Mouse (Mus musculus) forebrain, postnatal 0 days (tissue): Measurements from ENCODE around the gene Atf7ip. TPM values are rescaled to one million over a fixed set of nuclear protein-coding genes. Genes with fewer than 3 reads are reported as not detected.

Source experiments
- ATAC-seq: fragments of 200-750 bp; cut with Nextera tagmentation; 2 replicates; pipeline ENCODE4 v1.8.0; 2017; ENCODE audit warnings: mild to moderate bottlenecking, moderate library complexity
- DNase-seq: peaks from one replicate; pipeline ENCODE4 v3.0.0-alpha.2; 2015
- H3K27ac ChIP-seq: fragments of 300-500 bp; sonication (generic); 2 replicates; pipeline ENCODE4 v1.5.1; 2014; ENCODE audit warnings: low read depth, mild to moderate bottlenecking, antibody characterized with exemption, low read length, moderate library complexity, mixed read lengths
- H3K27me3 ChIP-seq: fragments of 300-500 bp; sonication (generic); 2 replicates; pipeline ENCODE4 v1.6.1; 2014; ENCODE audit warnings: mild to moderate bottlenecking, low read length, mixed read lengths; ENCODE audit not compliant: insufficient read depth
- H3K36me3 ChIP-seq: fragments of 300-500 bp; sonication (generic); 2 replicates; pipeline ENCODE4 v1.6.1; 2014; ENCODE audit warnings: mild to moderate bottlenecking, moderate library complexity; ENCODE audit not compliant: insufficient read depth
- H3K4me1 ChIP-seq: fragments of 300-500 bp; sonication (generic); 2 replicates; pipeline ENCODE4 v1.6.1; 2014; ENCODE audit warnings: antibody characterized with exemption; ENCODE audit not compliant: insufficient read depth
- H3K4me2 ChIP-seq: fragments of 300-500 bp; sonication (generic); 2 replicates; pipeline ENCODE4 v1.6.1; 2014; ENCODE audit warnings: low read depth, mild to moderate bottlenecking, moderate library complexity
- H3K4me3 ChIP-seq: fragments of 300-500 bp; sonication (generic); 2 replicates; pipeline ENCODE4 v1.5.1; 2014; ENCODE audit warnings: low read depth, low read length, mixed read lengths
- H3K9ac ChIP-seq: fragments of 300-500 bp; sonication (generic); 2 replicates; pipeline ENCODE4 v1.6.1; 2014; ENCODE audit warnings: mild to moderate bottlenecking
- H3K9me3 ChIP-seq: fragments of 300-500 bp; sonication (generic); 2 replicates; pipeline ENCODE4 v1.6.1; 2016; ENCODE audit warnings: low read length
- CTCF ChIP-seq: sonication (generic); IDR thresholded peaks from 2 replicates; pipeline ENCODE4 v1.5.1; 2016; ENCODE audit warnings: antibody characterized with exemption, control low read depth, low read depth
- WGBS: fragments of 180-500 bp; shearing (Covaris S2); extraction: QIAGEN DNeasy Blood & Tissue Kit; methylation state at CpG from one replicate; pipeline ENCODE4 v1.1.7; 2014; 5-methylcytosine and 5-hydroxymethylcytosine counted together
- polyA plus RNA-seq: library from polyadenylated mRNA; unstranded; fragments of >200 nt; fragmentation: Nextera tagmentation; extraction: Ambion mirVana; gene quantifications from 2 replicates; pipeline ENCODE4 v1.2.1, GENCODE M21; 2015
- total RNA-seq: library from RNA; depleted of rRNA; stranded (reverse); fragments of >200 nt; gene quantifications from 2 replicates; pipeline ENCODE4 v1.2.3, GENCODE M21; 2014

Gene Atf7ip
- total and polyA plus RNA-seq, 2 experiments from 2014 or later, result 23.5 to 54.8 TPM

DNA sequence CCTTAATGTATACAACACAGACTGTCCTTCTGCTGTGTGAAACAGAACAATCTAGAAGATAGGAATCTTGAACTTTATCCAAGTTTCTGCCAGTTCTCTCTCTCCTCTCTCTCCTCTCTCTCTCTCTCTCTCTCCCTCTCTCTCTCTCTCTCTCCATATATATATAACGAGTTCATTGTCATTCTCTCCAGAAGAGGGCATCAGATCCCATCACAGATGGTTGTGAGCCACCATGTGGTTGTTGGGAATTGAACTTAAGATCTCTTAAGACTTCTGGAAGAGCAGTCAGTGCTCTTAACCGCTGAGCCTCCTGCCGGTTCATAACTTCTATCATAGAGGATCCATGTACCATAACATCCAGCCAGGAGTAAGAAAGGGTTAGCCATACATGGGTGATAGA, 129.0 kb downstream of the Atf7ip start:
- no peak overlapping the region for H3K4me3 ChIP-seq
- 73% methylated on average over 3 of the region's 3 CpGs for WGBS
- no peaks in the 10 kb centered on the region for H3K36me3 ChIP-seq
- H3K9ac ChIP-seq, result no peak overlapping the region
- TF ChIP-seq CTCF, result no peak
- no peaks in the 10 kb centered on the region for H3K9me3 ChIP-seq
- H3K27me3 ChIP-seq, result no peaks in the 10 kb centered on the region
- no peaks in the 10 kb centered on the region for H3K4me1 ChIP-seq
- ATAC-seq (no peak), DNase-seq (no peak)
- H3K4me2 ChIP-seq, result no peak overlapping the region
- H3K27ac ChIP-seq, result no peak overlapping the region

GRCm38 (mm10) chr6:136644171-136644570, 138.2 kb downstream of the Atf7ip start:
- ATAC-seq, result no peak
- no peaks in the 10 kb centered on the region for H3K9me3 ChIP-seq
- no peak overlapping the region for H3K4me3 ChIP-seq
- no peaks in the 10 kb centered on the region for H3K36me3 ChIP-seq
- H3K4me2 ChIP-seq, result no peak overlapping the region
- DNase-seq, result no peak
- 96% methylated on average over 2 of the region's 2 CpGs for WGBS
- peak; percentile 42 for TF ChIP-seq CTCF
- no peaks in the 10 kb centered on the region for H3K4me1 ChIP-seq
- no peak overlapping the region for H3K9ac ChIP-seq
- H3K27ac ChIP-seq, result no peak overlapping the region
- no peaks in the 10 kb centered on the region for H3K27me3 ChIP-seq

DNA sequence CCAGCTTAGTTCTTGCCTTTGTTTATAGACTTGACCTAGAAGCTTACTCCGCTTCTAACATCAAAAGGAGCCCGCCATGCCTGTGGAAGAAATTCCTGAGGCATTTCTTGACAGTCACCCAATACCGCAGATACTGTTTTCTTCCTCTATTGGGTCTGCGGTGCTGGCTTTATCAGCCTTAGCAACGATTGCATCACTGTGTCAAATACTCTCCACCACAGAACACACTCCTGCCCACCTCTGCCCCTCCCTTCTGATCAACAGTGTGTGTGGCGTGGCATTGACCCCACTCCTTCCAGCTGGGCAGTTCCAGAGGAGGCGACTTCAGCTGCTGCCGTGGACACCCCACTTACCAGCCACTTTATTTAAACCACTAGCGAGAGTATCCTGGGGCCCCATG, 139.8 kb downstream of the Atf7ip start:
- Histone ChIP-seq H3K27ac (no peak overlapping the region), H3K9me3 (no peaks in the 10 kb centered on the region), H3K9ac (no peak overlapping the region), H3K27me3 (no peaks in the 10 kb centered on the region), H3K4me3 (no peak overlapping the region), H3K36me3 (no peaks in the 10 kb centered on the region), H3K4me1 (no peaks in the 10 kb centered on the region), H3K4me2 (no peak overlapping the region)
- DNase-seq, result no peak
- TF ChIP-seq CTCF, result no peak
- no peak for ATAC-seq
- 47% methylated on average over 9 of the region's 9 CpGs for WGBS

- TF ChIP-seq CTCF, result no peak
- no peak overlapping the region for H3K9ac ChIP-seq
- no peaks in the 10 kb centered on the region for H3K4me1 ChIP-seq
- no peaks in the 10 kb centered on the region for H3K9me3 ChIP-seq
- H3K27ac ChIP-seq, result no peak overlapping the region
- ATAC-seq, result no peak
- WGBS, result 24% methylated on average over 6 of the region's 6 CpGs
- DNase-seq, result no peak
- H3K4me3 ChIP-seq, result no peak overlapping the region
- H3K36me3 ChIP-seq, result no peaks in the 10 kb centered on the region
- no peak overlapping the region for H3K4me2 ChIP-seq
- H3K27me3 ChIP-seq, result no peaks in the 10 kb centered on the region
Measured at GRCm38 (mm10) chr6:136646207-136646606, 140.2 kb downstream of the Atf7ip start.

DNA sequence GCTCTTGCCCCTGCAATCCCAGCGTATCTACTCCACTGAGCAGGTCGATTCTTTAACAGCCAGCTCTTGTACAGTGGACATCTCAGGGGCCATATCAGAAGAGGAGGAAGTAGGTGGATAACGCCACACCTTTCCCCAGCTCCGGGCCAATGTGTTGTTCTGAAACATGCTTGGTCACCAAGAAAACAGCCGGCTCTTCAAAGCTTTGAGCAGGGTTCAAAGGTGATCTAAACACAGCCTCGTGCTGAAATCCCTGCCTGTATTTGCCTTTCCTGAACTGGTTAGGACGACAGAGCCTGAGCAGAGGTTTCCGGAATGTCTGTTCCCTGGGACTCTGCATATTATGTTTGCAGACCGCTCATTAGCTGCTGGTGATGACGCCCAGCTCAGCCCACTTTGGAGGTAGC, 141.5 kb downstream of the Atf7ip start:
- no peak overlapping the region for H3K4me2 ChIP-seq
- H3K27me3 ChIP-seq, result no peaks in the 10 kb centered on the region
- H3K9me3 ChIP-seq, result no peaks in the 10 kb centered on the region
- 84% methylated on average over 10 of the region's 10 CpGs for WGBS
- DNase-seq (no peak), ATAC-seq (no peak)
- TF ChIP-seq CTCF, result no peak
- no peaks in the 10 kb centered on the region for H3K4me1 ChIP-seq
- no peak overlapping the region for H3K9ac ChIP-seq
- H3K27ac ChIP-seq, result no peak overlapping the region
- no peaks in the 10 kb centered on the region for H3K36me3 ChIP-seq
- no peak overlapping the region for H3K4me3 ChIP-seq

DNA sequence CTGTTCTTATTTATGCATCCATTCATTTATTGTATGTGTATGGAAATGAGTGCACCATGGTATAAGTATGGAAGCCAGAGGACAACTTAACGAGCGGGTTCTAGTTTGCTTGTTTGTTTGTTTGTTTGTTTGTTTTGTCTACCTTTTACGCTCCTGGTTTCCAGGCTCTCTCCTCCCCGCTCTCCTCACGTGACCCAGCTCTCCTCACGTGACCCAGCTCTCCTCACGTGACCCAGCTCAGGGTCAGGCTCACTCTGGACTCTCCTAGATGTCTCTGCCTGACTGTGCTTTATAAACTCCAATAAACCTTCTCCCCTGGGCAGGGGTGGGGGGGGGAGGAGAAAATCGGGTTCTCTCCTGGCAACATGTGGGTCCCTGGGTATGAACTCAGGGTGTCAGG, 144.7 kb downstream of the Atf7ip start:
- Histone ChIP-seq H3K9ac (no peak overlapping the region), H3K27ac (no peak overlapping the region), H3K4me1 (no peaks in the 10 kb centered on the region), H3K36me3 (no peaks in the 10 kb centered on the region), H3K4me3 (no peak overlapping the region), H3K27me3 (no peaks in the 10 kb centered on the region), H3K4me2 (no peak overlapping the region), H3K9me3 (no peaks in the 10 kb centered on the region)
- no peak for DNase-seq
- ATAC-seq, result no peak
- TF ChIP-seq CTCF, result no peak
- WGBS, result 89% methylated on average over 8 of the region's 8 CpGs

DNA sequence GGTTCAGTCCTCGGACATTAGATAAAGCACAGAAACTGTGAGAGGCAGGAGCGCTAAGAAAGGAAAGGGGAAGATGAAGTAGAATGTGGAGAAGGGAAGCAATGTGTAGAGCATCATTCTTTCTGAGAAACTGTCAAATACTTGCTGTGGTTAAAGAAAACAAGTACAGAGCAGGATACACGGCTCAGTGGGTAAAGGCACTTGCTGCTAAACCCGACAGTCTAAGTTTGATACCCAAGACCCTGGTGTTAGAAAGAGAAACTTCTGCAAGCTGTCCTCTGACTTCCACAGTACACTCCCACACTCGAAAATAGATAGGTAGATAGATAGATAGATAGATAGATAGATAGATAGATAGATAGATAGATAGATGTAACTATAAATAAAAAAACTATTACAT, 147.4 kb downstream of the Atf7ip start:
- Histone ChIP-seq H3K9ac (no peak overlapping the region), H3K4me2 (no peak overlapping the region), H3K4me1 (no peaks in the 10 kb centered on the region), H3K9me3 (no peaks in the 10 kb centered on the region), H3K36me3 (no peaks in the 10 kb centered on the region), H3K27me3 (no peaks in the 10 kb centered on the region), H3K27ac (no peak overlapping the region), H3K4me3 (no peak overlapping the region)
- DNase-seq (no peak), ATAC-seq (no peak)
- TF ChIP-seq CTCF, result no peak
- WGBS, result 71% methylated on average over 5 of the region's 5 CpGs

- H3K27ac ChIP-seq, result no peak overlapping the region
Measured at GRCm38 (mm10) chr6:136654470-136654869, 148.5 kb downstream of the Atf7ip start.

More at GRCm38 (mm10) chr6:136654470-136654869, 148.5 kb downstream of the Atf7ip start:
- TF ChIP-seq CTCF, result no peak
- no peaks in the 10 kb centered on the region for H3K36me3 ChIP-seq
- 83% methylated on average over 20 of the region's 20 CpGs for WGBS
- DNase-seq (no peak), ATAC-seq (no peak)
- H3K27me3 ChIP-seq, result no peaks in the 10 kb centered on the region
- H3K4me3 ChIP-seq, result no peak overlapping the region
- no peak overlapping the region for H3K9ac ChIP-seq
- H3K9me3 ChIP-seq, result no peaks in the 10 kb centered on the region
- no peak overlapping the region for H3K4me2 ChIP-seq
- H3K4me1 ChIP-seq, result no peaks in the 10 kb centered on the region
